Mouse (Mus musculus) heart, adult 9 months (tissue): ENCODE measurements at regions not wholly inside any gene's neighbourhood (a gene's known extent, or its start where the extent isn't known, plus 50 kb on each side); places are given as distances from the start of the nearest gene placed in this dataset.

Experiments
- DNase-seq, 2 experiments: peaks; one replicate each; pipeline ENCODE4 v3.0.0; 2022; ENCODE audit warnings: low spot score in 2 of 2

DNA sequence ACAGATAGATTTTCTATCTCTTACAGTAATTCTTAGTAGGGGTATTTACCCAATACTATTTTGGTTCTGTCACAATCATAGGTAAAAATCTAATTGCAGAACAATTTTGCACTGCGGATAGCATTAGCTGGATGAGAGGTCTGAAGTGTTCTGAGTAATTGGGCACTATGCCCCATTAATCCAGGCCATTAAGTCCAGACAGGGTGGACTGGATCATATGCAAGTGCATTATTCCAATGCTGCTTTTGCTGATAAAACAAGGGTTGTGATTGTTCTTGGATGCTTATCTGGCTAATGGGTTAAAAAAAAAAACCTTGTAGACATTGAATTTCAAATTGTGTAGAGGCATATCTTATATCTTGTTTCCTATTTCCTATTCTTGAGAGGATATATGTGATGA lies 1732.6 kb upstream of the Gm6569 start:
- no peak for DNase-seq

DNA sequence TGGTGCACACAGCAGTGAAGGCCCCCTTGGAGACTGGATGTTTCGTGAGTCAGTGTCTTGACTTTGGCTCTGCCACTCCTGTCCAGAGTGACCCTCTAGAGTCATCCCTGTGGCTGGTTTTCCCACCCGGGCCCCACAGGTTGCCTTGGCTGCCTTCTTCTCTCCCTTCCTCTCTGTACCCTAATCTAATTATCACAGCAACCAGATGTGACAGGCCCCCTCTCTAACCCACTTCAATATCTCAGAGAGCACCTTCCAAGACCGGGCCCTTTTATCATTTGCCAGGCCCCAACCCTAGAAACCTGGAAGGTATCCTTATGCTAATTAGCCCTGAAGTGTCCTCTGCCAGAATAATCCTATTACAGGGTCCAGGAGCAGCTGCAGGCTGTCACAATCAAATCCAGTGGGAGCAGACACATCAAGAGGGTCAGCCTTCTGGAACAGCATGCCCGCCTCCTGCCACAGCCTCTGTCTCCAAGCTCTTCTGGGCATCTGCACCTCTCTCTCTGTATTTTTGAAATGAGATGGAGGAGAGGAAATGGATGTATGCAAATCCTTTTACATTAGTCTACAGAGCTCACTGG lies 1728.4 kb upstream of the Gm6569 start:
- DNase-seq, result no peak

DNA sequence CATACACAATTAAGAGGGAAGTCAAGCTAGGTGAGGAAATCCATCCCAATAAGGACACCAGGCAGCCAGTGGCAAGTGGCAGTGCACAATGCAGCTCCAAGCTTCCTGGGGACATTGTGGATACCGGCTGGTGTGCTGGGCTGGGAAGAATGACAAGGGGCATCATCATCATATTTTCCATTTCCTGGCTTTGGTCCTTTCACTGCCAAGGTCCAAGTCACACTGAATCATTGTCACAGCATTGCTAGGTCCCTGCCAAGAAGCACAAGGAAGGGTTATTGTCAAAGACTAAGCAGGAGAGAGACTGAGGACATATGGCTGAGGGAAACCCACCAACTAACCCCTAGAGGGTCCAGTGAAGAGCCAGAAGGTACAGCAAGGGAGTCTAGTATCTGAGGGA lies 1723.8 kb upstream of the Gm6569 start:
- DNase-seq, result no peak

DNA sequence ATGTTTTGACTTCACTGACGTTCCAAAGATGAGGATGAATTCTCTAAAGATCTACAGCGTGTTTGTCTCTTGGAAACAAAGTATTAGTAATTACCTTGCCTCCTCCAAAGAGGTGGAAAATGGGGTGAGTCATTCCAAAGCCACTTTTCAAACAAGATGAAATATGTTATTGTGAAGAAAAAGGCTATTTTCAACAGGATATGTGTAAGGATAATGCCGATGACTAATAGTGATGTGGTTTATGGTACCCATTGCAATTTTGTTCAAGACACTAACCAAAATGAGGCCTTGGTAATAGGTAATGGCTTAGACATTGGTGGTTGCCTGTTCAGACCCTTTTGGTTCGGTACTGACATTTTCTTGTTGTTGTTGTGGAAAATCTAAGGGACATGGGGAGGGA lies 1717.6 kb upstream of the Gm6569 start:
- no peak for DNase-seq

DNA sequence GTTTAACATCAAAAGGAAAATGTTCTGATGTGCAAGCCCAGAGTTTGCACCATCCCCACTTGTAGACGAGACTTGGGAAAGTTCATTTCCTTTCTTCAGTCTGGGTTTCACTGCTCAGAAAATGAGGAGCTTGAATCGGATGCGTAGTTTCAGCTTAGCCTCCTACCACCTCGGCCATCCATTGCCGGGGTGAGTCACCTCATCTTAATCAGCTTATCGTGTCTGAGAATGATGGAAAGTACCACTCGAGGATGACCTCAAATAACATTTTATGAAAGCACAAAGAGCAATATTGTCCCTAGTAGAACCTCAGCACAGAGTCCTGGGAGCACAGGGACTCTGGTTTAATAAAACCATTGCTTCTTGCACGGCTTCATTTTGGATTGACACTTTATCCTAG lies 1700.1 kb upstream of the Gm6569 start:
- DNase-seq, result no peak

DNA sequence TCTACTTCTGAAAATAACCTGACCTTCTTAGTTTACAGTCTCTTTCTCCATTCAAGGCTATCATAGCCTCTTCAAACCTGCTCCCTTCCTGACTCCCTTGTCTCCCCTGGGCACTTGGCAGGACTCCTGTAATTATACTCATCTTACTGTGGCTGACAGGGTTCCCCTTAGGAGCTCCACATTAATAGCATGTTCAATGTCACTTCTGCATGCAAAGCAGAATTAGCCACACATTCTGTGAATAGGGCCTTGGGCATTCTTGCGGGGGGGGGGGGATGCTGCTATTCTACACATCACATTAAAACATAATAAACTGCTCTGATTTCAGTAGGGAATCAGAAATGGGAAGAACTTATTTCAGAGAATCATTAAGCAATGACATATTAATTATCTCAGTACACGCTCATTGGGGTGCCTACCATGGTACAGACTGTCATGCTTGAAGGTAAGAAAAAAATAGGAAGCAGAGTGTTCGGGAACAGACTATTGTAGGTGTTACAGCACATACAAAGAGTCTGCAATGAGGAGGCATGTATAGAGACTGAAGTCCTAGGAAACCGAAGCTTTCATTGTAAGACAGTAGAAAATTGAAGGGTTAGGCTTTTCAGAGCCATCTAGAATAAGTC lies 1698.3 kb upstream of the Gm6569 start:
- DNase-seq, result no peak

DNA sequence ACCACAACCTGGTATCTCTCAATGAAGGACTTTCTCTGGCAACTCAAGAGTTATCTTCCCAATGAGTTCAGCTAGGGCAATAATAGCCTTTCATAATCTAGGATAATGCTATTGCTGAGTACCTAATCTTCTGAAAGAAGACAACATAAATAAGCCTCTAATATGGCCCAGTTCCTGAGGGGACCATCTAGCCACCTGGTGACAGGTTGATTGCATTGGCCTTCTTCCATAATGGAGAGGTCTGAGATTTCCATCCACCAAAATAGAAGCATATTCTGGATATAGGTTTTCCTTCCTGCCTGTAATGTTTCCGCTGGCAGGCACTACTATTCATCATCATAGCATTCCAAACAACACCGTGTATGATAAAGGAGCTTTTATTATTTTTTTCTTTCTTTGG lies 1694.2 kb upstream of the Gm6569 start:
- DNase-seq, result no peak

DNA sequence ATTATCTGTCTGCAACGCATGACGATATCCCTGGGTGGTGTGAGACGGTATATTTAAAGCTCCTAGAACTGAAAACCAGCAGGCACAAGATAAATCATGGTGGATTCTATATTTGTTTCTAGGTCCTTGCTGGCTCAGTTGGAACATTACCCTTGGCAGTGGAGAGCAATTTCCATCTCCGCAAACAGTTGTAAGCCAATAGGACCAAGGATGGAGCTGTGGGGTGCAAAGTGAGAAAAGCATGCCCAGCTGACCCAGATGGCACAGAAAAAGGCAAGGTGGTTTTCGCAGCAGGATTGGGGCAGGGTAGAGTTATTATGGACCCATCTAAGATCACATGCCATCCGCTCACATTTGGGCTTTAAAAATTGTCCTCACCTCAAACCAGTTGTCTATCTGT lies 1683.8 kb upstream of the Gm6569 start:
- no peak for DNase-seq

DNA sequence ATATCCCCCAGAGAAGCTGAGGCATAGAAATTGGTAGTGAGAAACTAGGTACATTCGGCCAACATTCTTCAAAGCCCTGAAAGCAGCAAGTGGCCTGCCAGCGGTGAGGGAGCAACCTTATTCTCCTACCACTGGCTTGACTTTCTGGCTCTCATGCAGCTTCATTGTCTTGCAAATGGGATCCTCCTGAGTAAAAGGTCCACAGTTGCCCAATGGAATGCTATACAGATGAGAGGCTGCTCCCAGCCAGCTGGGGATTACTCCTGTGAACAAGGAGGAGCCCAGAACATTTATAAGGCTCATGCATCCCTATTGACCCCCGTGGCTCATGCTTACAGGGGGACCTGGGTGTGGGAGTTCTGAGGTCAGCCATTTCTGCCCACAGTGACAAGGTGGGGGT lies 1675.9 kb upstream of the Gm6569 start:
- DNase-seq, result no peak

DNA sequence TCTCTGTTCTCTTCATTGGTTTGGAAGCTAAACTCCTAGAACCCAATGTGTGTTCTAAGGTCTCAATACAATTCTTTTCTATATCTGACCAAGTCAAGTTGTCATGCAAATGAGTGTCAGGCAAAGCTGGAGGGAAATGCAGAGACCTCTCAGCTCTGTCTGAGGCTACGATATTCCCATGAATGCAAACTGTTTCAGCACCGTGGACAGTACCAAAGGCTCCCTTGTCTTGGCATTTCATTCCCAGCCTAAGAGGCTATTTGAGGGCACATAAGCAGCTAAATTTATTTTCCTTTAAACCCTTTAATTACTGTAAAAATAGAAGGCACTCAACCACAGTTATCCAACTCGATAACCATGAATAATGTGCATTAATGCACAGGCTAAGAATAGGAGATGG lies 1633.5 kb upstream of the Gm6569 start:
- no peak for DNase-seq

DNA sequence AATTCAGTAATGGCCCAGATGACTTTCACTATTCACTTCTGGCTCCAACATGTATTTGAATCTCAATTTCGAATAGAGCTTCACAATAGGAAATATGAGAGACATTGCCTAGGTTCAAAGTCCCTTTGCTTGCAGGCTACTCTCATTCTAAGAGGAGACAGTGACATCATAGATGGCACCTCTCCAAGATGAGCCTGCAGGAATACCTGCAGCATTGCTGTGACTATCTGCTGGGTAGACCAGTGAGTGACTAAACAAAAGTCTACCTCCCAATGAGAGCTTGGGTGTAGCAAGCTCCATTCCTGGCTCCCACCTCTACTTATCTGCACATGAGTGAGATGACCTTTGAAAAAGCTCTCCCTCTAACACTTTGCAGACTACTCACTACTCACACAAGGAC lies 1632.6 kb upstream of the Gm6569 start:
- DNase-seq, result no peak

DNA sequence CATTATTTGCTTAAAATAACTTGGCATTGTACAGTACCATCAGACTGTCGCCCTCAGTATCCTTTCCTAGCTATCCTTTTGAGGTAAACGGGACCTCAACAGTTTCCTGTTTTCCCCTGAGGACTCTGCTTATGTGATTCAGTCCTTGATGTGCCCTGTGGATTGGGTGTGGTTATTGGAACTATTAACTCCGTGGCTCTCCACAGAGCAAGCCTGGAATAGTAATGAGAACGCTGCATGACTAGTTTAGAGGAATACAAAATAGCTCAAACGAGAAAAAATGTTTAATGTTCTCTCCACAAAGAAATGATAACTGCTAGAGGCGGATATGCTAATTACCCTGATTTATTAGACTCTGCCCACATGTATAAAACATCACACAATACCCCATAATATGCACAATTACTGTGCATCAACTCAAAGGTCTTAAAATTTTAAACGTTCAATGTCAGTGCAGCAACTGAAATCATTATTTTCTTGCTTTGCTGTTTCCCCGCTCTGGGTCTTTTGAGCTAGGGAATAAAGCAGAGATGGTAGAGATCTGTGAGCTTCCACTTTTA lies 1629.0 kb upstream of the Gm6569 start:
- DNase-seq, result no peak

DNA sequence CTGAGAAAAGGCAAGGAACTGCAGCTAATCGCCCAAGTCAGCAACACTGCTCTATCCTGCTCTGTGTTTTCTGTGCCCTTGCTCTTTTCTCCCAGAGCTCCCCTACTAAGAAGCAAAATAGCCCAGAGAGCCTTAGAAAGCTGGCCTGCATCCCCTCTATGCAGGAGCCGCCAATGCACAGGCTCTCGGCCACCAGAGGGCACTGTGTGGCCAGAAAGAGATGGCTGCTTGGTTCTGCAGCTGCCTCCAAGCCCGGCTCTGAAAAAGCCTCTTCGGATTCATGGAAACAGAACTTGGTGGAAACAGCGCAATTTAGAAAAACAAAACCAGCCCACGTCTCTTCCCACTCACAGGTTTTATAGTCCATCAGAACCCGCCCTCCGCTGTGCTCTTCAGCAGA lies 1628.4 kb upstream of the Gm6569 start:
- DNase-seq, result peak in 1 of 2 experiments; percentile 3

DNA sequence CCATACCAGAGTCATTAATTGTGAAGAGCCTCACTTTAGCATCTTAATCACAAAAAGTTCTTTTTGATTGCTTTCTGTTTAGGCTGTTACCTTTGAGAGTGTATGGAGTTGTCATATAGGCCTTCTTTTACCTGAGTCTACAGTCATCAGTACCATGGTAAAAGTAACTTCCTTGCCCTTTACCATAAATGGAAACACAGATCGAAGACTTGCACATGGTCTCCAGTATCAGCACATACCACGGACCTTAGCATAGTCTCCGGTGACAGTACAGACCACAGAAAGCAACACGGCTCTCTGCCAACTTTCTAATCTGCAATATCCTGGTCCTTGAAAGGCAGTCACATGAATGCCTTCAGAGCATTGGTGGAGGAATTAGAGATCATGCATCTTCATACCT lies 1626.8 kb upstream of the Gm6569 start:
- DNase-seq, result no peak

DNA sequence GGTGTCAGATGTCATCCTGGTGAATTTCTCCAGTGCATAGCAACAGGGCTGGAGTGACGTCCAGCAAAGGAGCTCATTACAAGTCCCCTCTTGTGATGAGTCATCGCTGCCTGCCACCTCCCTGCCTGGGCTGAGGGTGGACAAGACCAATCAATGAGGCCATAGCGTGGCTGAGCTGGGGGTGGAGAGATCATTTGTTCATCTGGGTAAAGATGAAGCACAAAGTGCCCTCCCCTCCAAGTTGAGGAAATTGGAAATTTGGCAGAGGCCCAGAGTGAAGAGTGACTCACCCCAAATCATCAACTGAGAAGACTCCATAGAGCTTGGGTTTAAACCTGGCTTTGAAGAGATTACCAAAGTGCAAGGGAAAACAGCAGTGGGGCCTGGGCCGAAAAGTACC lies 1626.3 kb upstream of the Gm6569 start:
- no peak for DNase-seq

DNA sequence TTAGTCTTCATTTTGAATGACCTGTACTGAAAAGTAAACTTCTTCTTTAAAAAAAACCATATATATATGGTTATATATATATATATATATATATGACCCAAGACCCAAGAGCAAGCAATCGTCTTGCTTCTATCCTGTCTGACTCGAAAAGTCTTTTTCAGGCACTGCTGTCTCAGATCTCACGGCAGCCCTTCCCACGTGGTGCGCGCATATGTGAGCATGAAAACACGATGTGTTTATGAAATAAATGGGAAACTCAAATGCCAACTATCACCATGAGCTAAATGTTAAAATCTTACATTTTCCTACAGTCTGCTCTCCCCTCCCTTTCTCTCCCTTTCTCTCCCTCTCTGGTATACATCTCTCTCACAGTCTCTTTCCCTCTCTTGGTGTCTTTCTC lies 1625.4 kb upstream of the Gm6569 start:
- DNase-seq, result no peak

DNA sequence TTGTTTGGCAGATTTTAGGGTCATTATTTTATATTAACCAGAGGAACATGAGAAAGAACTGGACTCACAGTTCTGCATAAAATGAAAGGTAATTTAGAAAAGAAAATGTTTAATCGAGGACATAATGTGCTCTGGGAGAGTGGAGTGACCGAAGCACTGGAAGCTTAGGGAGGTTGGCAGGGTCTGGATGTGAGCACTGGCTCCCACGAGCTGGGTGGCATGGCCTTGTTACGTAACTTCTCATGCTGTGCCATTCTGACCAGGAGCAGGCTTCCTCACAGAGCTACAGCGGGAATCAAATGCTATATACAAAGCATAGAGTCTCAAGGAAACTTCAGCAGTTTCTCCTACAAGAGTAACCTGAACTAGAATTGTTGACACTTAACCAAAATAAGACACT lies 1616.6 kb upstream of the Gm6569 start:
- DNase-seq, result no peak

DNA sequence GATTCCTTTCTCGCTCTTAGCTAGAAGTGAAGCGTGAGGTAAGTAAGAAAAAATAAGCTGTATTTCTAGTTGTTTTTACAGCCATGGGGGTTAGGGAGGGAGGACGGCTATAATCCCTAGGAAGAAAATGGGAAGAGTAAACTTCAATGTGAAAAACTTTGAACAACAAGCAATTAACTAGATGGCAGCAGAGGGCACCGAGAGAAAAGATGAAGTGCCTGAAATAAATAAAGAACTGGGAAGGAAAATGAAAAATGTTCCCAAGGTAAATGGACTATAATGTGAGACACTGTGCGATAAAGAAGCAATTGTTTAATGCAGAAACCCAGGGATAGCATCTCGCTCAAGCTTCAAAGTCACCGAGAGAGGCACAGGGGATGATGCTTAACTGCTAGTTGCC lies 1614.4 kb upstream of the Gm6569 start:
- no peak for DNase-seq

DNA sequence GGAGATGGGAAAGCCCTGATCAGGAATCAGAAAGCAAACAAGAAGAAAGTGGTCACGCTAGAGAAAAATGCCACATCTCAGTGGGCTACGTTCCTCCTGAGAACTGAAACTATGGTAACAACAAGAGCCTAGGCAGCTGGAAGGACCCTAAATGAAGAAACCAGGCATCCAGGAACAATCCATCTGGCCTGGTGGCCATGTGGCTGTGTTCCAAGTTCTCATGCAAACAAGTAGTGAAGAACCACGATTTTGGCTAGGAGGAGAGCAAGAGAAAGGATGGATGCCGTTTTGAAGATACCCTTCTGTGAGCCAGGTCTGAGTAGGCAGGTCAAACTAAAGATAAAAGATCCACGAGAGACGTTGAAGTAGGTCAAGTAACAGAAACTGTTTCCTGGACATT lies 1613.6 kb upstream of the Gm6569 start:
- DNase-seq, result no peak

DNA sequence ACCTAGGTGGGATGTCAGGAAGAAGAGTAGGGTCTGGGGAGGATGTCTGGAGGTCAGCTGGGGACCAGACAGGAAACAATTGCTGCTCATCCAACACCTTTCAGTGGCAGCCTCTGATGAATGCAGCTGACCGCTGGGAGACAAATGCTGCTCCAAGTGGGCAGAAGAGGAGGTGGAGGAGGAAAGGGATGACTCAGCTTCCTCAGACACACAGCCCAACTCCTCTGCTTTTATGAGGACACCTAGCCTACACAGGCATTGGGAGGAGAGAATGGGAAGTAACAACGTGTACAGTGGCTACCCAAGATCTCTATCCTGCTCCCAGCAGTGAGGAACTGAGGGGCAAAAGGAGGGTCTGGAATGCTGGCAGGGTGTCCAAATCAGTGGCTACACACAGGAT lies 1602.0 kb upstream of the Gm6569 start:
- no peak for DNase-seq

DNA sequence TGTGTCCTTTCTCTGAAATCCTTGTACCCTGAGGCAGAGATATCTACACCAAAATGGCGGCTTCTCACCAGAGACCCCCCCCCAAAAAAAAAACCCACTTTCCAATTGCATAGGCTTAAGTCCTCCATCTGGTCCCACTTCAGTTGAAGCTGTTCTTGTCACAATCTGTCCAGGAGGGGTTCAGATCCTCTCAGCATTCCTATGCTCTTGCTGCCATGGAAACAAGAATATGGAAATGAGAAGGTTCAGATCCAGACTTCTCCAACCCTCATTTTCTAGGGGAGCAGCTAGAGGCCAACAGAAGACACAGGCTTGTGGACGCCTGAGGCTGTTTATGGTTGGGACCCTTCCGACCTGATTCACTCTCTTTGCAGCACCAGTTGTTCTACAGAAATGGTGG lies 1569.7 kb upstream of the Gm6569 start:
- DNase-seq, result no peak

DNA sequence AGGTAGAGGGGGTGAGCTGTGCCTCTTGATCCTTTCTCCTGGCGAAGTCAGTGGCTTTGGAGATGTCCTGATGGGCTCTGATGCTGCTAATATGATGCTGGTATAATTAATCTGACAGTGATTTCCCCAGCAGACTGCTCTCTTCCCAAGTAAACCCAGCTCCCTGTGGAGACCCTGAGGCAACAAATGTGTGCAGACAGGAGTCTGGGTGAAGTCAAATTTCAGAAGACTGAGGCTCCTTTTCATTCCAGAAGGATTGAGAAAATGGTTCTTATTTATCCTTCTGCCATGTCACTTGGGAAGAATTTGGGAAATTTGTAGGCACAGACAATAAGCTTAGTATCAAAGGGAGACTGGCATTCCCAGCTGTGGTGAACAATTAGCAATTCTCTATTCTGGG lies 1550.5 kb upstream of the Gm6569 start:
- DNase-seq, result no peak

DNA sequence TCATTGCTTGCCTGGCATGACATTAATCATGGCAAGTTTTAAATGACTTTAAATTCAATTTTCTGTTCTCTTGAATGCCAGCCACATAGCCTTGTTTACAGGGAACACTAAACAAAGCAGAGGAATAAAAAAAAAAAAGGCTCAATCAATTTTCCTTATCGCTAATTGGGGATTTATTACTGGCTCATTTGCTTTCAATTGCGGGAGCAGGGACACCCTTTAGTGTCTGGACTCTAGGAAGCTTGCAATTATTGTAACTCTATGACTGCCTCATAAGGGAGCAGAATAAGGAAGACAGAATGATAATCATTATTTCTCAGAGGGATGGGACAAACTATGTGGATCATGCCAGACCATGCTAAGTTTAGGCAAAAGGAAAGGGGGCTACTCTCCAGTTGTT lies 1537.7 kb upstream of the Gm6569 start:
- DNase-seq, result no peak

DNA sequence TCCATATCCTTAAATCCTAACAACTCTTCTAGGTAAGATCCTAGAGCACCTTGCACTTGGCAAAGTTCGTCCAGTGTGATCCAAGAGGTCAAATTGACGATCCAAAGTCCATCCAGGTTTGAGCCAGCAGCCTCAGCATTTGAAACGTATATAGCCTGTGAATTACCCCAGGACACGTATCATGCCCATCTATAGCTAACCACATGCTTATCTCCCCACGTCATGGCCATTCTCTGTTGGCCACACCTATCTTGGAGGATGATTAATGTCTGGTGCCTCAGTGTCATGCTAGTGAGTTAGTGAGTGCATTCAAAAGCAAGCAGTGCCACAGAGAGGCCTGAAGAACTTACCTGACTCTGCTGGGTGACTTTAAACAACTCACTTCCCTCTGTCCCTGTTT lies 1521.9 kb upstream of the Gm6569 start:
- no peak for DNase-seq
